8 mouse cellular contexts compared by ENCODE assay signal in the genomic region with DNA sequence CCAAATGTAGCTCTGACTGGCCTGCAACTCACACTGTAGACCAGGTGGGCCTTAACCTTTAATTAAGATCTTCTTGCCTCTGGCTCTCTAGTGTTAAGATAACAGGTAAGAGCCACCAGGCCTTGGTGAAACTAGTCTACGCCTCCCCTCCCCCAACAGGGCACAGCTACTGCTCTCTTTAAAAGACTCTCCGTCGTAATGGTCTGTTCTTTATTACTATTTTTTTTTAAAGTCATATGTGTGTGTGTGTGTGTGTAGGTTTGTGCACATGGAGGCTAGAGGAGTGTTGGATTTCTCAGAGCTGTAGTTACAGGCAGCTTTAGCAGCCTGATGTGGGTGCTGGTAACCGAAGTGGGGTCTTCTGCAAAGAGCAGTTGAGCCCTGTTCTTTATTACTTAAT. TPM values are rescaled to one million over a fixed set of nuclear protein-coding genes. Genes with fewer than 3 reads are reported as not detected.
DNase-seq lines count a peak whose midpoint lies in the region; ATAC-seq and TF ChIP-seq lines count a peak whose summit lies in the region.

No protein-coding gene starts in this region.

- ATAC-seq in kidney, embryonic 14.5 days (ENCODE audit: low FRiP score, low TSS enrichment), result no peak
- ATAC-seq in hindbrain, embryonic 15.5 days (ENCODE audit: low FRiP score, low read depth), result no peak
- no peak for ATAC-seq in midbrain, embryonic 16.5 days

- H3K4me2 ChIP-seq in kidney, embryonic 14.5 days (replicated peaks; ENCODE audit: low read depth, low read length), result peak overlapping the region; percentile 45
- H3K4me2 ChIP-seq in hindbrain, embryonic 15.5 days, result peak overlapping the region; percentile 76
- peak overlapping the region; percentile 69; the same call in 1 of the 2 replicates for H3K4me2 ChIP-seq in midbrain, embryonic 16.5 days (ENCODE audit: low read length)

- WGBS in kidney, embryonic 14.5 days, result 34% methylated on average over 4 of the region's 4 CpGs
- WGBS in embryonic facial prominence, embryonic 10.5 days, result 45% methylated on average over 4 of the region's 4 CpGs
- WGBS in hindbrain, embryonic 15.5 days, result 45% methylated on average over 4 of the region's 4 CpGs
- 47% methylated on average over 4 of the region's 4 CpGs for WGBS in midbrain, embryonic 16.5 days
- WGBS in thymus, adult 2 months, result 87% methylated on average over 4 of the region's 4 CpGs

- H3K27ac ChIP-seq in kidney, embryonic 14.5 days (ENCODE audit: low read depth, low read length), result peak overlapping the region; percentile 99
- peak overlapping the region; percentile 97 for H3K27ac ChIP-seq in embryonic facial prominence, embryonic 10.5 days (replicated peaks)
- H3K27ac ChIP-seq in hindbrain, embryonic 15.5 days (replicated peaks), result peak overlapping the region; percentile 99
- H3K27ac ChIP-seq in midbrain, embryonic 16.5 days (ENCODE audit: low read length), result peak overlapping the region; percentile 99
- H3K27ac ChIP-seq in thymus, adult 2 months (ENCODE audit: control insufficient read depth, insufficient read depth, low read length), result no peak overlapping the region

- no peaks in the 10 kb centered on the region for H3K36me3 ChIP-seq in kidney, embryonic 14.5 days (ENCODE audit: control insufficient read depth, insufficient read depth, low read length)
- no peaks in the 10 kb centered on the region for H3K36me3 ChIP-seq in embryonic facial prominence, embryonic 10.5 days (replicated peaks)
- no peaks in the 10 kb centered on the region for H3K36me3 ChIP-seq in hindbrain, embryonic 15.5 days
- H3K36me3 ChIP-seq in midbrain, embryonic 16.5 days (ENCODE audit: control insufficient read depth, insufficient read depth, low read length), result no peaks in the 10 kb centered on the region
- H3K36me3 ChIP-seq in thymus, adult 2 months (ENCODE audit: control insufficient read depth, insufficient read depth, low read length), result no peaks in the 10 kb centered on the region

- peaks cover 14% of the 10 kb centered on the region for H3K4me1 ChIP-seq in kidney, embryonic 14.5 days (ENCODE audit: control insufficient read depth, insufficient read depth, low read length)
- peaks cover 28% of the 10 kb centered on the region for H3K4me1 ChIP-seq in embryonic facial prominence, embryonic 10.5 days
- H3K4me1 ChIP-seq in hindbrain, embryonic 15.5 days (replicated peaks), result peaks cover 24% of the 10 kb centered on the region
- peaks cover 13% of the 10 kb centered on the region for H3K4me1 ChIP-seq in midbrain, embryonic 16.5 days (ENCODE audit: control insufficient read depth, insufficient read depth, low read length)
- H3K4me1 ChIP-seq in thymus, adult 2 months (replicated peaks; ENCODE audit: control insufficient read depth, insufficient read depth, low read length), result peaks cover 4% of the 10 kb centered on the region; the same call in 1 of the 2 replicates

- TF ChIP-seq POLR2A in thymus, adult 2 months (IDR thresholded peaks at IDR 0.05; ENCODE audit: control insufficient read depth, extremely low read depth, insufficient read depth, low read length, poor library complexity), result no peak

- TF ChIP-seq CTCF in thymus, adult 2 months (IDR thresholded peaks at IDR 0.05; ENCODE audit: borderline replicate concordance, control insufficient read depth, extremely low read depth, insufficient read depth, low read length, poor library complexity), result no peak

- no peaks in the 10 kb centered on the region for H3K9me3 ChIP-seq in kidney, embryonic 14.5 days (ENCODE audit: control insufficient read depth, low read length)
- no peaks in the 10 kb centered on the region for H3K9me3 ChIP-seq in embryonic facial prominence, embryonic 10.5 days
- H3K9me3 ChIP-seq in hindbrain, embryonic 15.5 days, result no peaks in the 10 kb centered on the region
- H3K9me3 ChIP-seq in midbrain, embryonic 16.5 days (replicated peaks; ENCODE audit: control insufficient read depth, low read length, poor library complexity, severe bottlenecking), result no peaks in the 10 kb centered on the region

- peak overlapping the region; percentile 97; the same call in 1 of the 2 replicates for H3K9ac ChIP-seq in kidney, embryonic 14.5 days (ENCODE audit: low read depth, low read length)
- no peak overlapping the region for H3K9ac ChIP-seq in hindbrain, embryonic 15.5 days
- no peak overlapping the region for H3K9ac ChIP-seq in midbrain, embryonic 16.5 days (ENCODE audit: low read depth, low read length)

- no peak for DNase-seq in kidney, adult 18-20 months
- peak; percentile 24 for DNase-seq in embryonic facial prominence, embryonic 10.5 days (ENCODE audit: low spot score)
- DNase-seq in thymus, postnatal 36 days, result no peak
- DNase-seq in thymus, adult 2 months, result no peak
- no peak for DNase-seq in thymus, postnatal 4 days

- H3K4me3 ChIP-seq in kidney, embryonic 14.5 days (ENCODE audit: low read length), result peak overlapping the region; percentile 90
- H3K4me3 ChIP-seq in embryonic facial prominence, embryonic 10.5 days, result peak overlapping the region; percentile 100
- H3K4me3 ChIP-seq in hindbrain, embryonic 15.5 days, result peak overlapping the region; percentile 85
- H3K4me3 ChIP-seq in midbrain, embryonic 16.5 days (ENCODE audit: low read depth, low read length), result peak overlapping the region; percentile 100
- H3K4me3 ChIP-seq in thymus, adult 2 months (ENCODE audit: control insufficient read depth, insufficient read depth, low read length), result no peak overlapping the region

- H3K27me3 ChIP-seq in kidney, embryonic 14.5 days (ENCODE audit: control insufficient read depth, insufficient read depth, low read length), result no peaks in the 10 kb centered on the region
- H3K27me3 ChIP-seq in embryonic facial prominence, embryonic 10.5 days (replicated peaks; ENCODE audit: low read depth, poor library complexity, severe bottlenecking), result no peaks in the 10 kb centered on the region
- no peaks in the 10 kb centered on the region for H3K27me3 ChIP-seq in hindbrain, embryonic 15.5 days
- no peaks in the 10 kb centered on the region for H3K27me3 ChIP-seq in midbrain, embryonic 16.5 days (ENCODE audit: control insufficient read depth, insufficient read depth, low read depth, low read length)
- H3K27me3 ChIP-seq in thymus, adult 2 months (ENCODE audit: control insufficient read depth, insufficient read depth, low read length), result no peaks in the 10 kb centered on the region

RNA-seq across cellular contexts. Expression of gene Rere, which starts 1.0 kb away (rescaled TPM):
- polyA plus RNA-seq in kidney, embryonic 14.5 days (2014; fragmentation: Nextera tagmentation; extraction: Ambion mirVana), result 31.2 and 49.9 TPM in 2 replicates
- 26.1 and 31.4 TPM in 2 replicates for polyA plus RNA-seq in embryonic facial prominence, embryonic 10.5 days (2016; fragmentation: Nextera tagmentation; extraction: Ambion mirVana)
- 32.5 and 33.8 TPM in 2 replicates for polyA plus RNA-seq in hindbrain, embryonic 15.5 days (2015; fragmentation: Nextera tagmentation; extraction: Ambion mirVana)
- 29.0 and 31.2 TPM in 2 replicates for polyA plus RNA-seq in midbrain, embryonic 16.5 days (2015; fragmentation: Nextera tagmentation; extraction: Ambion mirVana)
- 52.5 and 62.1 TPM in 2 replicates for polyA plus RNA-seq in thymus, adult 2 months (2012; rRNA removed)

RNA-seq across cellular contexts. Expression of gene Eno1, which starts 43.9 kb away (rescaled TPM):
- polyA plus RNA-seq in kidney, embryonic 14.5 days (2014; fragmentation: Nextera tagmentation; extraction: Ambion mirVana), result 1,584 and 1,728 TPM in 2 replicates
- 3,458 and 4,025 TPM in 2 replicates for polyA plus RNA-seq in embryonic facial prominence, embryonic 10.5 days (2016; fragmentation: Nextera tagmentation; extraction: Ambion mirVana)
- polyA plus RNA-seq in hindbrain, embryonic 15.5 days (2015; fragmentation: Nextera tagmentation; extraction: Ambion mirVana), result 1,126 and 1,158 TPM in 2 replicates
- 1,096 and 1,142 TPM in 2 replicates for polyA plus RNA-seq in midbrain, embryonic 16.5 days (2015; fragmentation: Nextera tagmentation; extraction: Ambion mirVana)
- 296 and 344 TPM in 2 replicates for polyA plus RNA-seq in thymus, adult 2 months (2012; rRNA removed)
